Mouse (Mus musculus) spleen, adult 2 months (tissue): Measurements from ENCODE around the gene Rfc5.

Source experiments
- CTCF ChIP-seq: fragments of 200-500 bp; IDR thresholded peaks from 2 replicates; pipeline ENCODE4 v1.5.1; 2011; ENCODE audit warnings: mild to moderate bottlenecking, inconsistent platforms; ENCODE audit not compliant: insufficient read depth, insufficient read length, insufficient replicate concordance; ENCODE audit errors: extremely low read depth
- POLR2A ChIP-seq: fragments of 200-500 bp; IDR thresholded peaks from 2 replicates; pipeline ENCODE4 v1.6.1; 2011; ENCODE audit warnings: low read depth, low read length, inconsistent platforms

GRCm38 (mm10) chr5:117380199-117380598, 8.6 kb downstream of the Rfc5 start:
- TF ChIP-seq CTCF (no peak), POLR2A (no peak)
